In the genomic region with DNA sequence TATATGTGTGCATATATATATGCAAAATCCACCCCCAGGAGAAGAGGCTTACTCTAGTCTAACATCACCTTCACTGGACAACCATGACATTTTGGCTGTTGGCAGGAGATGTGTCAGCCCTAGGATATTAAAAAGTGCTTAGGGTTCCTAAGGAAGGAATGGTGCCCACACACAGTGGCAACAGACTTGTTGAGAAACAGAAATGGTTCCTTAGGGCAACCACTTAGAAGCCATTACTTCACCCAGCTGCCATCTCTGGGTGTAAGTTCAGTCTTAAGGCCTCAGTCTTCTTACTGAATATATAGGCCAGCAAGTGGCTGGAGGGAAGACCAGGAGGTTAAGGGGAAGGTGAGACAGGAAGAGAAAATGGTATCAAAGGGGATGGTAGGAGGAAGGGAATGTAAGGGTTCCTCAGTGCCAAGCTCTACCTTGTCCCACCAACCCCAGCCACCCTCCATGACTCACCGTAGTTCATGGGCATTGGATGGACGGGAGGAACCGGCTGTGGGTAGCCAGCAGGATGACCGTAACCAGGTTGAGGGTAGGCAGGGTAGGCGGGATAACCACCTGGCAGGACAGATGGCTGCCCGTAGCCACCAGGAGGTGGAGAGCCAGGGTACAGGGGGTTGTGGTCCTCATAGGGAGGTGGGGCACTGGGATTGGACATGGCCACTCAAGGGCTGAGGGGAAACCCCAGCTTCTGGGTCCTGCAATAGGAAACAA, we compare ENCODE assay signal across 8 mouse cellular contexts. TPM values are rescaled to one million over a fixed set of nuclear protein-coding genes. Genes with fewer than 3 reads are reported as not detected.
DNase-seq lines count a peak whose midpoint lies in the region; ATAC-seq lines count a peak whose summit lies in the region.

No protein-coding gene starts in this region.

- H3K27me3 ChIP-seq in heart, embryonic 15.5 days, result no peaks in the 10 kb centered on the region
- H3K27me3 ChIP-seq in hindbrain, embryonic 10.5 days (ENCODE audit: insufficient read depth, poor library complexity, severe bottlenecking), result no peaks in the 10 kb centered on the region
- no peaks in the 10 kb centered on the region for H3K27me3 ChIP-seq in midbrain, embryonic 12.5 days

- H3K4me1 ChIP-seq in heart, embryonic 15.5 days (replicated peaks), result peaks cover 95% of the 10 kb centered on the region
- peaks cover 65% of the 10 kb centered on the region for H3K4me1 ChIP-seq in brown adipose tissue, adult 24 weeks (ENCODE audit: control insufficient read depth, insufficient read depth, insufficient read length, low read length)
- H3K4me1 ChIP-seq in hindbrain, embryonic 10.5 days (replicated peaks), result peaks cover 29% of the 10 kb centered on the region
- H3K4me1 ChIP-seq in midbrain, embryonic 12.5 days, result peaks cover 15% of the 10 kb centered on the region

- no peak overlapping the region for H3K9ac ChIP-seq in heart, embryonic 15.5 days
- H3K9ac ChIP-seq in midbrain, embryonic 12.5 days (replicated peaks), result peak overlapping the region; percentile 12; the same call in 1 of the 2 replicates

- intact Hi-C loops in heart, postnatal 36 days (cut with DNase I), result no loop called here

- no peak overlapping the region for H3K4me3 ChIP-seq in heart, embryonic 15.5 days
- H3K4me3 ChIP-seq in brown adipose tissue, adult 24 weeks (ENCODE audit: insufficient read depth, low read depth, low read length), result no peak overlapping the region
- H3K4me3 ChIP-seq in hindbrain, embryonic 10.5 days, result peak overlapping the region; percentile 23; the same call in 1 of the 2 replicates
- no peak overlapping the region for H3K4me3 ChIP-seq in midbrain, embryonic 12.5 days

- no peak for DNase-seq in heart, postnatal 36 days
- no peak for DNase-seq in hindbrain, embryonic 10.5 days (ENCODE audit: low spot score)
- no peak for DNase-seq in retina, embryonic 14.5 days (ENCODE audit: low spot score)
- no peak for DNase-seq in retina, postnatal 1 day

- H3K9me3 ChIP-seq in heart, embryonic 15.5 days (replicated peaks), result no peaks in the 10 kb centered on the region
- no peaks in the 10 kb centered on the region for H3K9me3 ChIP-seq in hindbrain, embryonic 10.5 days
- H3K9me3 ChIP-seq in midbrain, embryonic 12.5 days, result no peaks in the 10 kb centered on the region

- peak overlapping the region; percentile 68 for H3K4me2 ChIP-seq in heart, embryonic 15.5 days
- 0 out of 2 replicates have a peak overlapping the region, but pooled peaks have one; percentile 27 for H3K4me2 ChIP-seq in midbrain, embryonic 12.5 days (replicated peaks)

- ATAC-seq in heart, embryonic 15.5 days (replicated peaks; ENCODE audit: insufficient number of reproducible peaks, insufficient read depth, low FRiP score, low read depth), result no peak
- ATAC-seq in midbrain, embryonic 12.5 days (ENCODE audit: low FRiP score, low read depth), result peak; percentile 28; the same call in 1 of the 2 replicates
- ATAC-seq in monocyte, adult 5-6 weeks (replicated peaks; ENCODE audit: insufficient number of reproducible peaks, low FRiP score, low TSS enrichment, poor library complexity, severe bottlenecking), result no peak

- H3K27ac ChIP-seq in heart, embryonic 15.5 days, result peak overlapping the region; percentile 99
- H3K27ac ChIP-seq in brown adipose tissue, adult 24 weeks (replicated peaks; ENCODE audit: low read depth, low read length), result peak overlapping the region; percentile 92
- H3K27ac ChIP-seq in hindbrain, embryonic 10.5 days, result peak overlapping the region; percentile 80
- peak overlapping the region; percentile 79 for H3K27ac ChIP-seq in midbrain, embryonic 12.5 days (replicated peaks)

- 71% methylated on average over 6 of the region's 6 CpGs for WGBS in heart, embryonic 15.5 days
- WGBS in hindbrain, embryonic 10.5 days, result 89% methylated on average over 6 of the region's 6 CpGs
- WGBS in midbrain, embryonic 12.5 days, result 89% methylated on average over 6 of the region's 6 CpGs

- peaks cover 23% of the 10 kb centered on the region; the same call in 1 of the 2 replicates for H3K36me3 ChIP-seq in heart, embryonic 15.5 days
- peaks cover 42% of the 10 kb centered on the region for H3K36me3 ChIP-seq in hindbrain, embryonic 10.5 days
- peaks cover 24% of the 10 kb centered on the region; the same call in 1 of the 2 replicates for H3K36me3 ChIP-seq in midbrain, embryonic 12.5 days

RNA-seq across cellular contexts. Expression of a gene that starts 10.2 kb away (rescaled TPM):
- 276 and 288 TPM in 2 replicates for polyA plus RNA-seq in heart, embryonic 15.5 days (2015; fragmentation: Nextera tagmentation; extraction: Ambion mirVana)
- 100 to 1,000 TPM; 145 to 159 TPM for total RNA-seq in heart, postnatal 36 days (2021)
- polyA plus RNA-seq in brown adipose tissue, adult 24 weeks (2012; ENCODE audit: insufficient read depth, insufficient read length, missing spikeins), result 117 and 146 TPM in 2 replicates
- polyA plus RNA-seq in hindbrain, embryonic 10.5 days (2016; fragmentation: Nextera tagmentation; extraction: Ambion mirVana), result 111 and 120 TPM in 2 replicates
- 75.0 and 85.3 TPM in 2 replicates for polyA plus RNA-seq in midbrain, embryonic 12.5 days (2016; fragmentation: Nextera tagmentation; extraction: Ambion mirVana)
- 14.7 to 18.6 TPM (median 17.1 TPM) in 3 replicates for total RNA-seq in monocyte, adult 5-6 weeks (2017)

RNA-seq across cellular contexts. Expression of a gene that starts 10.4 kb away (rescaled TPM):
- 168 and 209 TPM in 2 replicates for polyA plus RNA-seq in heart, embryonic 15.5 days (2015; fragmentation: Nextera tagmentation; extraction: Ambion mirVana)
- total RNA-seq in heart, postnatal 36 days (2021), result 100 to 1,000 TPM; 102 to 104 TPM
- 66.7 and 77.7 TPM in 2 replicates for polyA plus RNA-seq in brown adipose tissue, adult 24 weeks (2012; ENCODE audit: insufficient read depth, insufficient read length, missing spikeins)
- 238 and 248 TPM in 2 replicates for polyA plus RNA-seq in hindbrain, embryonic 10.5 days (2016; fragmentation: Nextera tagmentation; extraction: Ambion mirVana)
- polyA plus RNA-seq in midbrain, embryonic 12.5 days (2016; fragmentation: Nextera tagmentation; extraction: Ambion mirVana), result 176 and 181 TPM in 2 replicates
- 105 to 159 TPM (median 131 TPM) in 3 replicates for total RNA-seq in monocyte, adult 5-6 weeks (2017)

RNA-seq across cellular contexts. Expression of a gene that starts 10.5 kb away (rescaled TPM):
- 44.9 and 48.1 TPM in 2 replicates for polyA plus RNA-seq in heart, embryonic 15.5 days (2015; fragmentation: Nextera tagmentation; extraction: Ambion mirVana)
- 10 to 100 TPM; 45.8 to 50.5 TPM for total RNA-seq in heart, postnatal 36 days (2021)
- polyA plus RNA-seq in brown adipose tissue, adult 24 weeks (2012; ENCODE audit: insufficient read depth, insufficient read length, missing spikeins), result 34.6 and 41.7 TPM in 2 replicates
- polyA plus RNA-seq in hindbrain, embryonic 10.5 days (2016; fragmentation: Nextera tagmentation; extraction: Ambion mirVana), result 11.6 and 12.6 TPM in 2 replicates
- 6.7 and 9.8 TPM in 2 replicates for polyA plus RNA-seq in midbrain, embryonic 12.5 days (2016; fragmentation: Nextera tagmentation; extraction: Ambion mirVana)
- total RNA-seq in monocyte, adult 5-6 weeks (2017), result 15.8 to 20.8 TPM (median 19.0 TPM) in 3 replicates

RNA-seq across cellular contexts. Expression of a gene that starts 16.5 kb away (rescaled TPM):
- 0.13 and 0.34 TPM in 2 replicates for polyA plus RNA-seq in heart, embryonic 15.5 days (2015; fragmentation: Nextera tagmentation; extraction: Ambion mirVana)
- total RNA-seq in heart, postnatal 36 days (2021), result not detected
- polyA plus RNA-seq in brown adipose tissue, adult 24 weeks (2012; ENCODE audit: insufficient read depth, insufficient read length, missing spikeins), result not detected in 2 replicates
- polyA plus RNA-seq in hindbrain, embryonic 10.5 days (2016; fragmentation: Nextera tagmentation; extraction: Ambion mirVana), result 0.15 and 0.24 TPM in 2 replicates
- not detected in 2 replicates for polyA plus RNA-seq in midbrain, embryonic 12.5 days (2016; fragmentation: Nextera tagmentation; extraction: Ambion mirVana)
- not detected in 3 replicates for total RNA-seq in monocyte, adult 5-6 weeks (2017)

RNA-seq across cellular contexts. Expression of a gene that starts 59.0 kb away (rescaled TPM):
- 406 and 413 TPM in 2 replicates for polyA plus RNA-seq in heart, embryonic 15.5 days (2015; fragmentation: Nextera tagmentation; extraction: Ambion mirVana)
- total RNA-seq in heart, postnatal 36 days (2021), result 100 to 1,000 TPM; 135 to 140 TPM
- 131 and 169 TPM in 2 replicates for polyA plus RNA-seq in brown adipose tissue, adult 24 weeks (2012; ENCODE audit: insufficient read depth, insufficient read length, missing spikeins)
- polyA plus RNA-seq in hindbrain, embryonic 10.5 days (2016; fragmentation: Nextera tagmentation; extraction: Ambion mirVana), result 352 and 355 TPM in 2 replicates
- 357 and 363 TPM in 2 replicates for polyA plus RNA-seq in midbrain, embryonic 12.5 days (2016; fragmentation: Nextera tagmentation; extraction: Ambion mirVana)
- 755 to 1,060 TPM (median 1,019 TPM) in 3 replicates for total RNA-seq in monocyte, adult 5-6 weeks (2017)
